Mouse (Mus musculus): ENCODE data around the gene Col23a1.

DNA sequence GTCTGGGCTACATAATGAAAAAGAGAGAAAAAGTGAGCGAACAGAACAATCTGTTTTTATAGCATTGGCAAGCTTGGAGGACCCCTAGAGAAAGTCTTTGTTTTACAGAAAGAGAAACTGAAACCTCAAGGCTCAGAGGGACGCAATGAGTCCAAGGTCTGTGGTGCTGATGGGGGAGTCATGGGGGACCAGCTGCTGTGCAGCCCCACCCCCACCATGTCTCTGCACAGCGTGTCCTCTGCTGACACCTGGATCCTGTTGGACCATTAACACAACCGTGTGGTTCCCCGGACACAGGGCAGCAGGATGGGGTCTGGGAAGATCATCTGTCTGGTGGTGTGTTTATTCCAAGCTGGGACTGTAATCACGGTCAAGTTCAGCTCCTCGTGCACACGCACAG, 142.2 kb downstream of the Col23a1 start:
- TF ChIP-seq POLR2AphosphoS5 (IDR thresholded peaks at IDR 0.05; ENCODE audit: insufficient replicate concordance, low read depth, low read length): no peak
- no peak for TF ChIP-seq CTCF (IDR thresholded peaks at IDR 0.05; ENCODE audit: low read depth, low read length)
- TF ChIP-seq GATA1 (IDR thresholded peaks at IDR 0.05; ENCODE audit: borderline replicate concordance, low read length): no peak
- TF ChIP-seq TAL1 (conservative IDR thresholded peaks at IDR 0.05; ENCODE audit: low read depth, low read length): no peak
- TF ChIP-seq GATA2 (IDR thresholded peaks at IDR 0.05; ENCODE audit: borderline replicate concordance, low read depth, low read length): no peak
